Mouse (Mus musculus) limb, embryonic 12.5 days (tissue): ENCODE data around the gene Gm20388. TPM values are rescaled to one million over a fixed set of nuclear protein-coding genes. Genes with fewer than 3 reads are reported as not detected.

ENCODE experiments used
- ATAC-seq: fragments of 200-750 bp; cut with Nextera tagmentation; 2 replicates; pipeline ENCODE4 v1.8.0; 2017; ENCODE audit warnings: low read depth, moderate TSS enrichment; ENCODE audit not compliant: insufficient number of reproducible peaks, insufficient read depth, low FRiP score, low TSS enrichment
- H3K27ac ChIP-seq: fragments of 300-500 bp; sonication (generic); 2 replicates; pipeline ENCODE4 v1.5.1; 2016; ENCODE audit warnings: mild to moderate bottlenecking, moderate library complexity
- H3K27me3 ChIP-seq: fragments of 300-500 bp; sonication (generic); 2 replicates; pipeline ENCODE4 v1.6.1; 2016; ENCODE audit warnings: mild to moderate bottlenecking, moderate library complexity
- H3K36me3 ChIP-seq: fragments of 300-500 bp; sonication (generic); 2 replicates; pipeline ENCODE4 v1.6.1; 2016; ENCODE audit warnings: mild to moderate bottlenecking, moderate library complexity
- H3K4me1 ChIP-seq: fragments of 300-500 bp; sonication (generic); replicated peaks from 2 replicates; pipeline ENCODE4 v1.6.1; 2016
- H3K4me2 ChIP-seq: fragments of 300-500 bp; sonication (generic); 2 replicates; pipeline ENCODE4 v1.6.1; 2016; ENCODE audit warnings: mild to moderate bottlenecking, moderate library complexity
- H3K4me3 ChIP-seq: fragments of 300-500 bp; sonication (generic); replicated peaks from 2 replicates; pipeline ENCODE4 v1.5.1; 2016; ENCODE audit warnings: mild to moderate bottlenecking
- H3K9ac ChIP-seq: fragments of 300-500 bp; sonication (generic); replicated peaks from 2 replicates; pipeline ENCODE4 v1.6.1; 2016; ENCODE audit warnings: mild to moderate bottlenecking, moderate library complexity
- H3K9me3 ChIP-seq: fragments of 300-500 bp; sonication (generic); 2 replicates; pipeline ENCODE4 v1.6.1; 2016; ENCODE audit warnings: mild to moderate bottlenecking, moderate library complexity
- WGBS: fragments of 180-500 bp; shearing (Covaris S2); methylation state at CpG from one replicate; pipeline ENCODE4 v1.1.7; 2016; 5-methylcytosine and 5-hydroxymethylcytosine counted together
- polyA plus RNA-seq: library from polyadenylated mRNA; unstranded; fragments of >200 nt; fragmentation: Nextera tagmentation; extraction: Ambion mirVana; gene quantifications from 2 replicates; pipeline ENCODE4 v1.2.1, GENCODE M21; 2016

Gm20388 gene
- polyA plus RNA-seq, 1 experiment from 2014 or later: not detected

- H3K4me1 ChIP-seq: no peaks in the 10 kb centered on the region
- H3K36me3 ChIP-seq: no peaks in the 10 kb centered on the region
- WGBS: 64% methylated on average over 12 of the region's 12 CpGs
- H3K4me3 ChIP-seq: no peak overlapping the region
- H3K9ac ChIP-seq: no peak overlapping the region
- no peak overlapping the region for H3K27ac ChIP-seq
- no peak overlapping the region for H3K4me2 ChIP-seq
- no peaks in the 10 kb centered on the region for H3K9me3 ChIP-seq
- ATAC-seq: no peak
- peaks cover 13% of the 10 kb centered on the region; the same call in 1 of the 2 replicates for H3K27me3 ChIP-seq
Observed at GRCm38 (mm10) chr8:122762731-122763266, 2852.2 kb downstream of the Gm20388 start.

DNA sequence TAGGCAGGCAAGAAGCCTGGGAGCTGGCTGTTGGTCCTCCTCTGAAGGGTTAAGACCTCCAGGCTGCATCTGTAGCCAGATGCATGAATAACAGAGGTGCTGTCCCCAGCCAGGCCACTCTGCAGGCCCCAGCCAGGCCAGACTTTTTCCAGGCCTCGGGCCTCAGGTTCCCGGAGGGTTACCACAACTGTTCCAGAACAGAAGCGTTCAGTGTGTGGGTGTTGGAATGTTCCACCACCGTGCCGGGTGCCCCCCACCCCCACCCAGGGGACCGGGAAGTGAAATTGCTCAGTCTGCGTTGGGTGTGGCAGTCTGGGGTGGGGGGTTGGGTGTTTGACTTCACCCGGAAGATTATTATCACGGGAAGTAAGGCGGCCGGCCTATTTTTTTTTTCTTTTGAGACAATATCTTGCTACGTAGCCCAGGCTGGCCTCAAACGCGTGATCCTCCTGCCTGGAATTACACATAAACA is 2852.7 kb downstream of the Gm20388 start:
- Histone ChIP-seq H3K27ac (no peak overlapping the region), H3K36me3 (no peaks in the 10 kb centered on the region), H3K9ac (no peak overlapping the region), H3K4me2 (no peak overlapping the region), H3K9me3 (no peaks in the 10 kb centered on the region), H3K27me3 (peaks cover 13% of the 10 kb centered on the region; the same call in 1 of the 2 replicates), H3K4me3 (no peak overlapping the region), H3K4me1 (no peaks in the 10 kb centered on the region)
- ATAC-seq: no peak
- WGBS: 84% methylated on average over 14 of the region's 14 CpGs

DNA sequence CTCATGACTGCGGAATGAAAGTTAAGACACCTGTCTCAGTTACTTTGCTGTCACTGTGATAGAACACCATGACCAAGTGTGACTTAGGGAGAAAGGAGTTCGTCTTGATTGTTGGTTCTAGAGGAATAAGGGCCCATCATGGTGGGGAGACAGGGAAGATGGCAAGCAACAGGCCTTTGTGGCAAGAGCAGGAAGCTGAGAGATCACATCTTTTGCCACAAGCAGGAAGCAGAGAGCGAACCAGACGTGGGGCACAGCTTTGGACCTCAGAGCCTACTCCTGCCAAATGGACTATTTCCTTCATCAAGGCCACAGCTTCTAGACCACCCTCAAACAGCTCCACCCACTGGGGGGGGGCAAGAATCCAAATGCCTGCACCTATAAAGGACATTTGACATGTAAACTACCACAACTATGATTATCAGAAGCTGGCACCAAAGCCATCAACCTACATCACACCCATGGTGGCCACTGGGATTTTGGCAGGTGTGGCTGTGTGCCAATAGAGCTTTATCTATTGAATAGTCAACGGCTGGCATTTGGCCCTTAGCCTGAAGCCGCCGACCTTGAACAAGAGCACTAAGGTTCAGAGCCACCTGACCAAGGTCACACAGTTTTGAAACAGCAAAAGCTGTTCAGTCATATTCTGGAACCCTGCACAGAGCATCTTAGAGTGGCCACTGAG is 2854.3 kb downstream of the Gm20388 start:
- Histone ChIP-seq H3K9ac (no peak overlapping the region), H3K4me2 (no peak overlapping the region), H3K4me3 (no peak overlapping the region), H3K9me3 (no peaks in the 10 kb centered on the region), H3K4me1 (no peaks in the 10 kb centered on the region), H3K36me3 (no peaks in the 10 kb centered on the region), H3K27ac (no peak overlapping the region), H3K27me3 (peaks cover 22% of the 10 kb centered on the region; the same call in 1 of the 2 replicates)
- 88% methylated on average over 7 of the region's 7 CpGs for WGBS
- no peak for ATAC-seq

DNA sequence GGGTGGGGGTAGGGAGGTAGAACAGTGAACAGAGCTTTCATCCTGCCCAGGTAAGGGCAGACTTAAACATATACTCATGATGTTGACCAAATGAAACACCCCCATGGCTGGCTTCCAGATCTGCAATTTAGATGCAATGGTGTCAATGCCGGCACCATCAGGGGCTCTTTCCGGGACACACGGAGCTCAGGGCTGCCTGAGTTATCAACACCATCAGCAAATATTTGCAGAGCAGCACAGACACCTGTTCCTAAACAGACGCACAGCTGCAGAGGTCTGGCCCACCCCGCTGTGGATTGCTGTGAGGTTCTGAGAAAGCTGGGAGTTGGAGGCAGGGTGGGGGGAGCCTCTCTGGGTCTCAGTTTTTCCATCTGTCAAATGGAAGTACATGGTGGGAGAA is 2855.5 kb downstream of the Gm20388 start:
- Histone ChIP-seq H3K27ac (no peak overlapping the region), H3K9me3 (no peaks in the 10 kb centered on the region), H3K4me1 (no peaks in the 10 kb centered on the region), H3K36me3 (no peaks in the 10 kb centered on the region), H3K4me2 (no peak overlapping the region), H3K27me3 (peaks cover 16% of the 10 kb centered on the region; the same call in 1 of the 2 replicates), H3K9ac (no peak overlapping the region), H3K4me3 (no peak overlapping the region)
- 68% methylated on average over 5 of the region's 5 CpGs for WGBS
- no peak for ATAC-seq

DNA sequence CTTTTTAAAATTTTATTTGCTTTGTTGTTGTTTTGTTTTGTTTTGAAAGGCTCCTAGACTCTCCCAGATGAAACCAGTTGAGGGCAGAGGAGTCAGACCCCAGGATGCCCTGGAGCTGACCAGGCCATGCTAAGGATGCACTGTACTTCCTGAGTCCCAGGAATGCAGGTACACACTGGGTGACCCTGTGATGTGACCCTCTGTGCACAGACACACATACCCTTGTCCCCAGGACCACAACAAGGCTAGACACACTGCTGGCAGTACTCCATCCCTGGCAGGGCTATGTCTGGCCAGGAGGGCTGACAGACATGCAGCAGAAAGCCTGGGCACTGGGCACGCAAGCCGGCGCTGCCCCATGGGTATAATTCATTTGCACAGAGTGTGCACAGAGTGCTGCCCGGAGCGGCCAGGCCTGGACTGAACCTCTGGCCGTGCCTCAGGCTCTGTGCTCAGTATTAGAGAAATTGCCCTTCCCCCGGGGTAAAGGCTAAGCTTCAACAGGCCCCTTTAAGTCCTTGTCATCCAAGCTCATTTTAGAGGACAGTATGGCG is 2856.1 kb downstream of the Gm20388 start:
- no peaks in the 10 kb centered on the region for H3K36me3 ChIP-seq
- no peaks in the 10 kb centered on the region for H3K9me3 ChIP-seq
- H3K27me3 ChIP-seq: peaks cover 16% of the 10 kb centered on the region; the same call in 1 of the 2 replicates
- H3K4me3 ChIP-seq: no peak overlapping the region
- H3K4me2 ChIP-seq: no peak overlapping the region
- H3K4me1 ChIP-seq: no peaks in the 10 kb centered on the region
- no peak overlapping the region for H3K27ac ChIP-seq
- 71% methylated on average over 8 of the region's 8 CpGs for WGBS
- no peak for ATAC-seq
- no peak overlapping the region for H3K9ac ChIP-seq

DNA sequence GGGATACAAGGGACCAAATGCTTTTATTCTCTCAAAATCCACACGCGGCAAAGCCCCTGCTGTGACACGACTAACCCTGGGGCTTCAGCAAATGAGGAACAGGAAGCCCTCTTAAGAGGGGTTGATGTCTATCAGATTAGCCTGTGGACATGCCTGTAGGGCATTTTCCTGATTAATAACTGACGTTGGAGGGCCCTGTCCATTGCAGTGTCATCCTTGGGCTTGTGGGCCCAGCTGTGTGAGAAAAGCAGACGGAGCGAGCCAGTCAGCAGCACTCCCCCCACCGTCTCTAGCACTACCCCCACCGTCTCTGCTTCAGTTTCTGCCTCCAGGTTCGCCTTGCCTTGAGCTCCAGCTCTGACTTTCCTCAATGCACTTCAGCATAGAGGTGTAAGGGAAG is 2856.6 kb downstream of the Gm20388 start:
- Histone ChIP-seq H3K9me3 (no peaks in the 10 kb centered on the region), H3K4me3 (no peak overlapping the region), H3K27me3 (peaks cover 16% of the 10 kb centered on the region; the same call in 1 of the 2 replicates), H3K4me2 (no peak overlapping the region), H3K36me3 (no peaks in the 10 kb centered on the region), H3K9ac (no peak overlapping the region), H3K27ac (no peak overlapping the region), H3K4me1 (no peaks in the 10 kb centered on the region)
- 52% methylated on average over 9 of the region's 9 CpGs for WGBS
- ATAC-seq: no peak

DNA sequence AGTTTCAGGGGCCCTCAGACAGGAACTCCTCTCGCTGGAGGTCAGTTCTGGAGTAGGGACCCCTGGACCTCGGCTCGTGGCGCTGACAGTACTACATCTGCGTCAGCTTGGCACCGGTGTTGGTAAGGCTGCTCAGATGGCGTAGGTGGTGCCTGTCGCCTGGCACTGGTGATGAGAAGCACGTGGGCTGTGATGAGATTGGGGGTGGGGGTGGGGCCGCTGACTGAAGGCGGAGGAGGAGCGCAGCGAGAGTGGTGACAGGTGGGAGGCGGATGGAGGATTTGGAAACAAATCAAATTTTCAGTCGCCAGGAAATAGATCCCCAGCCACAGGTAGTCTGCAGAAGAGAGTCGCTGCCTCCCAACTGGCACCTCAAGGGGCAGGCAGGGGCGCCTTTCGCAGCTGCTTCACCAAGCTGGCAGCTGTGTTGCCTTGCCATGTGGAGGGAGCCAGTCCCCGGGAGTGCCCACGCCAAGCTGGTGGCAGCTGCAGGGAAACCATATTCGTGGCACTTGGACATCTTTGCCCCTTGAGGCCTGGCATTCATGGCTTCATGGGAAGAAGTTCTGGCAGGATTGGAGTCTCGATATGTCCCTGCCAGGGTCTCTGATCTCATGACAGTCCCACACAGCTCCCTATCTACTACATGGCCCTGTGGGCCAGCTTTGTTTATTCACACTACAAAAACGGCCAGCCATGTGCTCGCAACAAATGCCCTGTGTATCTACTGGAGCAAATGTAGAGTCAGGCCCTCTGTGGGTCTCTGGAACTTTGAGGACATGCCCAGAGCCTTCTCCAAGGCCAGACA is 2858.8 kb downstream of the Gm20388 start:
- H3K4me2 ChIP-seq: no peak overlapping the region
- no peaks in the 10 kb centered on the region for H3K9me3 ChIP-seq
- no peak overlapping the region for H3K4me3 ChIP-seq
- 65% methylated on average over 24 of the region's 24 CpGs for WGBS
- H3K27me3 ChIP-seq: peaks cover 24% of the 10 kb centered on the region
- H3K9ac ChIP-seq: no peak overlapping the region
- no peak for ATAC-seq
- H3K36me3 ChIP-seq: no peaks in the 10 kb centered on the region
- H3K27ac ChIP-seq: no peak overlapping the region
- H3K4me1 ChIP-seq: no peaks in the 10 kb centered on the region

DNA sequence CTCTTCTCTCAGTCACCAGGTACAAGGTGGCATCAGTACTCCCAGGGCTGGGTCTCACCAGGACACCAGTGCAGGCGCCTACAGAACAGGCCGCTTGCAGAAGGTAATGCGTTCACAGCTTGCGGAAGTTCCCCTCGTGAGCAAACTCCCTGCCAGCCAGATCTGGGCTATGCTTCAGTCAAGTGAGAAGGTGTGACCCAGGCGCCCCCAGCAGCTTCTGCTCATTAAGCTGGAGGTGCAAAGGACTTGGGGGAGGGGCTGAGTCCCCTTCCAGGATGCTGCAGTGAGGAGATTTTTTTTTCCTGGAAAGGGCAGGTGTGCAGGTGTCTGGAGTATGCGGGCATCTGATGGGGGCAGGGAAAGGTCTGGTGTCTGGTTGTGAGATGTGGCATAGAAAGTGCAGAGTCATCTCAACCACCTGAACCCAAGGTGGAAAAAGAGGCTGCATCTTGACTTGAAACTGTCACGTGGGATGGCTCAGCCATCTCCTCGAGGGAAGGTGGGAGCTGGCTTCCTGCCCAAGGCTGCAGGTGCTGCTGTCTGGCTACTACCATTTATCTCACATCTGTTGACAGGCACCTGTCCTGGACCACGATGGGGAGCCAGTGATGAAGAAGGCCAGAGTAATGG is 2861.9 kb downstream of the Gm20388 start:
- no peaks in the 10 kb centered on the region for H3K36me3 ChIP-seq
- no peak overlapping the region; the same call in 1 of the 2 replicates for H3K9ac ChIP-seq
- no peak overlapping the region for H3K4me3 ChIP-seq
- no peak for ATAC-seq
- H3K27me3 ChIP-seq: peaks cover 24% of the 10 kb centered on the region
- peaks cover 13% of the 10 kb centered on the region for H3K4me1 ChIP-seq
- no peak overlapping the region for H3K27ac ChIP-seq
- H3K9me3 ChIP-seq: no peaks in the 10 kb centered on the region
- 27% methylated on average over 10 of the region's 10 CpGs for WGBS
- no peak overlapping the region for H3K4me2 ChIP-seq

DNA sequence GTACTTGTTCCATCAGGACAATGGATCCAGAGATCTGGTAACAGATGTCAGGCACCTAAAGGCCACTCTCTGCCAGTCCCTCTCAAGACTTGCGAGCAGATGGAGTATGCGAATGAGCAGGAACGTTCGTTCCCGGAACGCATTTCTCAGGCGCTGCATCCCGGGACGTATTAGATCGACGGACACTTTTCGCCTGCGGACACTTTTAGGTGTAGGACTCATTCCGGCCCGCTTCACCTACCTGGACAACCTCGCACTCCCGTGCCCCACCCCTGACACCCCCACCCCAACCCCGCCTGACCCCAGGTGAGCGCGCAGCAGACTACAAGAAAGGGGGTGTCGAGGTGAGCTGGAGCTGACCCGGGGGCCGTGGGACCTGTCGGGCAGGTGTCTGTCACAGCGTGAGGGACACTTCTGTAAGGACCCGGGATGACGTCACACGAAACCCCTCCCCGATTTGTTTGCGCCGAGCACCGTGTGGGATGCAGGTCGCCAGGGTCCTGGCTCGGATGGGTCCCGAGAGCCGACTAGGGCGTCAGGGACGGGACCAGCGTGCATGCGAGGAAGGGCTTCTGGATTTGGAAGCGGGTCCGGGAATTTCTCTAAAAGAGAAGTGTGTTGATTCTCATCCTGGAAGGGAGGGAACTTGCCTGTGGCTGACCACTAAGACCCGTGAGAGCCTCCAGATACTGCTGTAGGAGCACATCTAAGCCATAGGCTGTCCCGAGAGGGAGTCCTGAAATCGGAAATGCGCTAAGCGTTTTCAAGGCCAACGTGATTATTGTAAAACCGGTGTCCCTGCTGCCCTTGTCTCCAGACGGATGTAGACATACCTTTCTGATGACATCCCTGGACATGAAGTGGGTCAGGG is 2864.9 kb downstream of the Gm20388 start, which contains the start of gene Acsf3:
Gene Acsf3, plus strand, starts transcription at position 202 of the 871 bp plus-strand sequence.
- H3K4me3 ChIP-seq: peak within 1 kb of the TSS; percentile 72
- peaks cover 8% of the 10 kb centered on the region for H3K27me3 ChIP-seq
- H3K27ac ChIP-seq: no peak within 1 kb of the TSS
- no peaks in the 10 kb centered on the region for H3K9me3 ChIP-seq
- peak; percentile 42; the same call in 1 of the 2 replicates for ATAC-seq
- H3K4me1 ChIP-seq: peaks cover 13% of the 10 kb centered on the region
- peak within 1 kb of the TSS; percentile 84 for H3K4me2 ChIP-seq
- peaks cover 10% of the 10 kb centered on the region for H3K36me3 ChIP-seq
- H3K9ac ChIP-seq: peak within 1 kb of the TSS; percentile 84
- WGBS: 1% methylated on average over 50 of the region's 50 CpGs

- no peak for ATAC-seq
- Histone ChIP-seq H3K9me3 (no peaks in the 10 kb centered on the region), H3K27ac (no peak overlapping the region), H3K9ac (no peak overlapping the region), H3K27me3 (peaks cover 6% of the 10 kb centered on the region), H3K4me2 (no peak overlapping the region), H3K36me3 (peaks cover 30% of the 10 kb centered on the region), H3K4me3 (no peak overlapping the region), H3K4me1 (peaks cover 13% of the 10 kb centered on the region)
- 85% methylated on average over 6 of the region's 6 CpGs for WGBS
Observed at GRCm38 (mm10) chr8:122777701-122778100, 2867.1 kb downstream of the Gm20388 start.
